Mouse (Mus musculus) embryonic facial prominence, embryonic 14.5 days (tissue): ENCODE measurements around the gene Gdf11. TPM values are rescaled to one million over a fixed set of nuclear protein-coding genes. Genes with fewer than 3 reads are reported as not detected.
A peak's percentile ranks its signal among the peaks of the same experiment; 100 is the strongest.

Experiments
- ATAC-seq: fragments of 200-750 bp; cut with Nextera tagmentation; 2 replicates; pipeline ENCODE4 v1.8.0; 2017; ENCODE audit warnings: low read depth, moderate number of reproducible peaks, moderate TSS enrichment
- DNase-seq: peaks from one replicate; pipeline ENCODE4 v3.0.0-alpha.2; 2015; ENCODE audit warnings: low spot score
- H3K27ac ChIP-seq: fragments of 300-500 bp; sonication (generic); replicated peaks from 2 replicates; pipeline ENCODE4 v1.5.1; 2014; ENCODE audit warnings: low read depth, mild to moderate bottlenecking, low read length, moderate library complexity
- H3K27me3 ChIP-seq: fragments of 300-500 bp; sonication (generic); replicated peaks from 2 replicates; pipeline ENCODE4 v1.6.1; 2014; ENCODE audit warnings: low read length; ENCODE audit not compliant: control insufficient read depth, insufficient read depth
- H3K36me3 ChIP-seq: fragments of 300-500 bp; sonication (generic); 2 replicates; pipeline ENCODE4 v1.6.1; 2014; ENCODE audit warnings: low read length, mixed read lengths; ENCODE audit not compliant: control insufficient read depth, insufficient read depth
- H3K4me1 ChIP-seq: fragments of 300-500 bp; sonication (generic); 2 replicates; pipeline ENCODE4 v1.6.1; 2014; ENCODE audit warnings: antibody characterized with exemption, low read length; ENCODE audit not compliant: control insufficient read depth, insufficient read depth
- H3K4me2 ChIP-seq: fragments of 300-500 bp; sonication (generic); 2 replicates; pipeline ENCODE4 v1.6.1; 2014; ENCODE audit warnings: low read depth, mild to moderate bottlenecking, low read length, moderate library complexity, mixed read lengths
- H3K4me3 ChIP-seq: fragments of 300-500 bp; sonication (generic); 2 replicates; pipeline ENCODE4 v1.5.1; 2014; ENCODE audit warnings: low read depth, mild to moderate bottlenecking, low read length
- H3K9ac ChIP-seq: fragments of 300-500 bp; sonication (generic); 2 replicates; pipeline ENCODE4 v1.6.1; 2014; ENCODE audit warnings: low read depth, mild to moderate bottlenecking, low read length, moderate library complexity, mixed read lengths
- H3K9me3 ChIP-seq: fragments of 300-500 bp; sonication (generic); 2 replicates; pipeline ENCODE4 v1.6.1; 2016; ENCODE audit warnings: low read length; ENCODE audit not compliant: control insufficient read depth
- WGBS: fragments of 180-500 bp; shearing (Covaris S2); extraction: QIAGEN DNeasy Blood & Tissue Kit; methylation state at CpG from one replicate; pipeline ENCODE4 v1.1.7; 2014; 5-methylcytosine and 5-hydroxymethylcytosine counted together
- polyA plus RNA-seq: library from polyadenylated mRNA; unstranded; fragments of >200 nt; fragmentation: Nextera tagmentation; extraction: Ambion mirVana; gene quantifications from 2 replicates; pipeline ENCODE4 v1.2.1, GENCODE M21; 2014

Gene Gdf11
- polyA plus RNA-seq, 1 experiment from 2014 or later = 5.0 TPM

GRCm38 (mm10) chr10:128933976-128934721 lies 42.6 kb upstream of the Gdf11 start:
- Histone ChIP-seq H3K9ac (peak overlapping the region; percentile 51), H3K4me1 (peaks cover 3% of the 10 kb centered on the region; the same call in 1 of the 2 replicates), H3K36me3 (no peaks in the 10 kb centered on the region), H3K9me3 (no peaks in the 10 kb centered on the region), H3K4me2 (peak overlapping the region; percentile 79), H3K4me3 (peak overlapping the region; percentile 44), H3K27ac (no peak overlapping the region), H3K27me3 (peaks cover 31% of the 10 kb centered on the region)
- DNase-seq (no peak), ATAC-seq (no peak)
- 4% methylated on average over 21 of the region's 21 CpGs for WGBS

GRCm38 (mm10) chr10:128933574-128933973 lies 42.1 kb upstream of the Gdf11 start, which contains the start of gene Itga7:
Itga7 (plus strand) TSS chr10:128933818.
- peak; percentile 63 for DNase-seq
- Histone ChIP-seq H3K4me3 (peak within 1 kb of the TSS; percentile 44), H3K4me2 (peak within 1 kb of the TSS; percentile 79), H3K4me1 (peaks cover 3% of the 10 kb centered on the region; the same call in 1 of the 2 replicates), H3K9ac (peak within 1 kb of the TSS; percentile 51), H3K27me3 (peaks cover 34% of the 10 kb centered on the region), H3K36me3 (no peaks in the 10 kb centered on the region), H3K9me3 (no peaks in the 10 kb centered on the region), H3K27ac (no peak within 1 kb of the TSS)
- peak; percentile 74 for ATAC-seq
- under 1% methylated on average over 23 of the region's 26 CpGs for WGBS

- H3K36me3 ChIP-seq = no peaks in the 10 kb centered on the region
- 66% methylated on average over 2 of the region's 2 CpGs for WGBS
Observed at GRCm38 (mm10) chr10:128931441-128931840, 39.9 kb upstream of the Gdf11 start.

GRCm38 (mm10) chr10:128929638-128930378 lies 38.3 kb upstream of the Gdf11 start:
- Histone ChIP-seq H3K4me2 (no peak overlapping the region), H3K27me3 (peaks cover 31% of the 10 kb centered on the region), H3K4me3 (no peak overlapping the region), H3K36me3 (no peaks in the 10 kb centered on the region), H3K9me3 (no peaks in the 10 kb centered on the region), H3K9ac (no peak overlapping the region), H3K27ac (no peak overlapping the region), H3K4me1 (peaks cover 3% of the 10 kb centered on the region; the same call in 1 of the 2 replicates)
- DNase-seq (no peak), ATAC-seq (no peak)
- 61% methylated on average over 7 of the region's 7 CpGs for WGBS

More at GRCm38 (mm10) chr10:128931441-128931840, 39.9 kb upstream of the Gdf11 start:
- DNase-seq (no peak), ATAC-seq (no peak)
- no peak overlapping the region for H3K9ac ChIP-seq
- no peak overlapping the region for H3K27ac ChIP-seq
- peaks cover 3% of the 10 kb centered on the region; the same call in 1 of the 2 replicates for H3K4me1 ChIP-seq
- peaks cover 37% of the 10 kb centered on the region for H3K27me3 ChIP-seq
- no peak overlapping the region for H3K4me3 ChIP-seq
- H3K4me2 ChIP-seq = no peak overlapping the region
- no peaks in the 10 kb centered on the region for H3K9me3 ChIP-seq

GRCm38 (mm10) chr10:128928356-128928755 lies 36.8 kb upstream of the Gdf11 start:
- Histone ChIP-seq H3K4me3 (no peak overlapping the region), H3K9me3 (no peaks in the 10 kb centered on the region), H3K4me2 (no peak overlapping the region), H3K4me1 (peaks cover 4% of the 10 kb centered on the region; the same call in 1 of the 2 replicates), H3K36me3 (no peaks in the 10 kb centered on the region), H3K9ac (no peak overlapping the region), H3K27me3 (peaks cover 17% of the 10 kb centered on the region), H3K27ac (no peak overlapping the region)
- ATAC-seq = no peak
- 35% methylated on average over 4 of the region's 4 CpGs for WGBS
- no peak for DNase-seq

GRCm38 (mm10) chr10:128923935-128924334 lies 32.4 kb upstream of the Gdf11 start, which contains the start of gene Bloc1s1:
Bloc1s1 (minus strand) TSS chr10:128924035.
- H3K4me1 ChIP-seq = peaks cover 26% of the 10 kb centered on the region
- peak within 1 kb of the TSS; percentile 77 for H3K4me3 ChIP-seq
- 61% methylated on average over 9 of the region's 9 CpGs for WGBS
- H3K27me3 ChIP-seq = 0 out of 2 replicates have a peak, but pooled peaks cover 3% of the 10 kb centered on the region
- no peak for DNase-seq
- no peaks in the 10 kb centered on the region for H3K36me3 ChIP-seq
- H3K4me2 ChIP-seq = peak within 1 kb of the TSS; percentile 73
- peak within 1 kb of the TSS; percentile 79 for H3K9ac ChIP-seq
- no peaks in the 10 kb centered on the region for H3K9me3 ChIP-seq
- ATAC-seq = no peak
- H3K27ac ChIP-seq = peak within 1 kb of the TSS; percentile 89

- Histone ChIP-seq H3K27me3 (0 out of 2 replicates have a peak, but pooled peaks cover 3% of the 10 kb centered on the region), H3K27ac (peak overlapping the region; percentile 89), H3K9ac (peak overlapping the region; percentile 79), H3K4me3 (peak overlapping the region; percentile 77), H3K9me3 (no peaks in the 10 kb centered on the region), H3K4me1 (peaks cover 26% of the 10 kb centered on the region), H3K36me3 (peaks cover 4% of the 10 kb centered on the region; the same call in 1 of the 2 replicates), H3K4me2 (peak overlapping the region; percentile 73)
- DNase-seq (peak; percentile 96), ATAC-seq (peak; percentile 94)
- WGBS = under 1% methylated on average over 31 of the region's 42 CpGs
Observed at GRCm38 (mm10) chr10:128923013-128923691, 31.6 kb upstream of the Gdf11 start.

GRCm38 (mm10) chr10:128922822-128923012 lies 31.2 kb upstream of the Gdf11 start, which contains the start of gene Rdh5:
Rdh5 (minus strand) TSS chr10:128922888.
- WGBS = 13% methylated on average over 1 of the region's 1 CpGs
- H3K4me3 ChIP-seq = peak within 1 kb of the TSS; percentile 77

More at GRCm38 (mm10) chr10:128922822-128923012, 31.2 kb upstream of the Gdf11 start, which contains the start of gene Rdh5:
- no peaks in the 10 kb centered on the region for H3K27me3 ChIP-seq
- H3K27ac ChIP-seq = peak within 1 kb of the TSS; percentile 89
- H3K4me1 ChIP-seq = peaks cover 26% of the 10 kb centered on the region
- H3K9ac ChIP-seq = peak within 1 kb of the TSS; percentile 79
- H3K36me3 ChIP-seq = peaks cover 9% of the 10 kb centered on the region; the same call in 1 of the 2 replicates
- ATAC-seq (no peak), DNase-seq (no peak)
- peak within 1 kb of the TSS; percentile 73 for H3K4me2 ChIP-seq
- H3K9me3 ChIP-seq = no peaks in the 10 kb centered on the region
